Mouse (Mus musculus): ENCODE data around the gene Cept1. TPM values are rescaled to one million over a fixed set of nuclear protein-coding genes. Genes with fewer than 3 reads are reported as not detected.

Gene Cept1
- total RNA-seq, 2 experiments from 2014 or later = 15.0 to 19.4 TPM

DNA sequence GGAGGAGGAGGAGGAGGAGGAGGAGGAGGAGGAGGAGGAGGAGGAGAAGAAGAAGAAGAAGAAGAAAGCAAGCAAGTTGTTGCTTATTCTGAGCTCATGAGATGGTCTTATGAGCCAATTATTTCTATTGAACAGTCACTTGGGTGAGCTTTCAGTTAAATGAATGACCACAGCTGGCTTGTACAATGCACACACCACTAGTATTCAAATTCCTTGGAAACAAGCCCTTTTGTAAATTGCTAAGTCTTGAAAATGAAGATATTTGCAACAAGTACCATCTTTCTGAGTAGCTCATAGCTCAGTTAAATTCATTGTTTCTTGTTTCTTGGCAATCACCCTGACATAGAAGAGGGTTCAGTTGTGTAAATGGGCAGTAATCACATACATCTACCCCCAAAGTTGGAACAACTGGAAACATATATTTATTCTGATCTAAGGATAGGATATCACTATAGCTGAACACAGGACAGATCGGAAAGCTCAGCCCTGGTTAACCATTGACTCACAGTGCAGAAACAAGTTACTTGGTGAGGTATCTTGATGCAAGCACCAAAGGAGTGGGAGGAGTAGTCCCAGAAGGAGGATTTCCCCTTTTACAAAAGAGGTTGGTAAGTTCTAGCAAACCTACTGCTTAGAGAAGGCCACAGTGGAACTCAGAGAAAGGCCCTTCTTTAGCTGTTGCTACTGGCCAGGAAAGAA is 52.1 kb downstream of the Cept1 start:
- no peak for DNase-seq

DNA sequence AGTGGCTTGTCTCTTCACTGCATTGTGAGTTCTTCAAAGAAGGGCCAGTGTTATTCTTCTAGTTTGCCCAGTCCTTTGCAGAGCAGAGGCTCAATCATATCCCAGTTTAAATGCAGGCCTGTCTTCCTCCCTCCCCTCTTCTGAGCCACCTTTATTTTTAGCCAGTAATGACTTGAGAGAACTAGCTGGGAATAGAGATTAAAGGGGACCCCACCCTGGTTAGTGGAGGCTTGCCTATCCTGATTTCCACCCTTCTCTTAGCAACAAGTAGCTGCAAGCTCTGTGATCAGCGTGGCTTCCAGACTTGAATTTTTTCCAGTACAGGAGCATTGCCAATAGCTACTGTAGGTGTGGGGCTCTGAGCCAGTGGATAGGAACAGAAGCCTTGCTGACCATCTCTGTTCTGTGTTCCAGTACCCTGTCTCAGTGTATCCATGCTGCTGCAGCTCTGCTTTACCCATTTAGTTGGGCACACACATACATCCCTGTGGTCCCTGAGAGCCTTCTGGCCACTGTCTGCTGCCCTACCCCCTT is 53.1 kb downstream of the Cept1 start:
- DNase-seq = no peak

DNA sequence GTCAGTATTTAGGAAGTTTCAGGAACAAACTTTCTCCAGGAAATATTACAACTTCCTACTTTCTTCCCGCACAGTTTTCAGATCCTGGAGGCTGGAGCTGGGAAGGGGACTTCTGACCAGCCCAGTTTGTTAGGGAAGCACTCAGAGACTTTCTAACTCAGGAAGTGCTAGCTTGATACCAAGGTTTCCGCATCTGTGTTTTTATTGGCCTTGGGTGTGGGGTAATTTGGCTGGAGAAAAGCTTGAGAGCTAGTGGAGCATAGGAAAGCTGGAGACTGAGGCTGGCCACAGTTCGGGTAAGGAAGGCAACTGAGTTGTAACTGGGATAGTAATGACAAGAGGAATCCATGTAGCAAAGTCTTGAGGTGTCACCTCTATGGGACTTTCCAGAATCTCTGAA is 53.7 kb downstream of the Cept1 start:
- no peak for DNase-seq

- no peak for DNase-seq
Measured at GRCm38 (mm10) chr3:106493202-106493601, 54.4 kb downstream of the Cept1 start.

- DNase-seq = no peak
Measured at GRCm38 (mm10) chr3:106492723-106493122, 54.9 kb downstream of the Cept1 start.

- no peak for DNase-seq
Measured at GRCm38 (mm10) chr3:106490239-106490638, 57.4 kb downstream of the Cept1 start.

DNA sequence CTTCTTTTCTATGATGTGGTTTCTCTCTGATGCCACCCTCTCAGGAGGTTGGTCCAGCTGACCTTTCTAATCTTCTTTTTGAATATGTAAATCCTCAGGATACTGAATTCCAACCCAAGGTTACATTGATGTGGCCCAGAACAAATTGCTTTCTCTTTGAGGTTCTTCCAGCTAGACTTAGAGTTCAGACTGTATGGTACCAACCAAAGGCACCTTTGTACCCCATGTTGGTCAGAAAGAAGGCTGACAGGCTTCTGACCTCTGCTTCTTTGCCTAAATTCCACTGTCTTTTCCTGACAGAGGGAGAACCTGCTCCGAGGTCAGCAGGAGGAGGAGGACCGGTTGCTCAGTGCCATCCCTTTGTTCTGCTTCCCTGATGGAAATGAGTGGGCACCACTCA is 60.1 kb downstream of the Cept1 start:
- no peak for DNase-seq

GRCm38 (mm10) chr3:106485810-106486209 is 61.8 kb downstream of the Cept1 start:
- no peak for DNase-seq

GRCm38 (mm10) chr3:106484861-106485260 is 62.7 kb downstream of the Cept1 start:
- no peak for DNase-seq

GRCm38 (mm10) chr3:106483796-106484405 is 63.7 kb downstream of the Cept1 start:
- no peak for DNase-seq

DNA sequence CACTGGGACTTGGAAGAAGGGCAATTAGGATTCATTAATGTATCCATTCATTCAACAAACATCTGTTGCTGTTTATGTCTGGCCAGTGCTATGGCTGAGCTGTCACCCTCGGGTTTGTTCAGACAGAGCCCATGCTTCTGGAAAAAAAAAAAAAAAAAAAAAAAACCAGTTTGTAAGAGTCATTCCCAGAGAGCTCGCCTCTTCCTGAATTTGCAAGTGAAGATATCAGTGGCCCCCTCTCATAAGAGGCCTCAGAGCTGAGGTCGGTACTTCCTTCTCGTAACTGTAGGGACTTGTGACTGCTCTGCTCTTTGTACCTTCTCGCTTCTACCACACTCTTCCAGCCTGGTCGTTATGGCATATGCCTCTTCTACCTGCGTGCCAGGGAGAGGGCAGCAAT is 64.3 kb downstream of the Cept1 start:
- DNase-seq = no peak

DNA sequence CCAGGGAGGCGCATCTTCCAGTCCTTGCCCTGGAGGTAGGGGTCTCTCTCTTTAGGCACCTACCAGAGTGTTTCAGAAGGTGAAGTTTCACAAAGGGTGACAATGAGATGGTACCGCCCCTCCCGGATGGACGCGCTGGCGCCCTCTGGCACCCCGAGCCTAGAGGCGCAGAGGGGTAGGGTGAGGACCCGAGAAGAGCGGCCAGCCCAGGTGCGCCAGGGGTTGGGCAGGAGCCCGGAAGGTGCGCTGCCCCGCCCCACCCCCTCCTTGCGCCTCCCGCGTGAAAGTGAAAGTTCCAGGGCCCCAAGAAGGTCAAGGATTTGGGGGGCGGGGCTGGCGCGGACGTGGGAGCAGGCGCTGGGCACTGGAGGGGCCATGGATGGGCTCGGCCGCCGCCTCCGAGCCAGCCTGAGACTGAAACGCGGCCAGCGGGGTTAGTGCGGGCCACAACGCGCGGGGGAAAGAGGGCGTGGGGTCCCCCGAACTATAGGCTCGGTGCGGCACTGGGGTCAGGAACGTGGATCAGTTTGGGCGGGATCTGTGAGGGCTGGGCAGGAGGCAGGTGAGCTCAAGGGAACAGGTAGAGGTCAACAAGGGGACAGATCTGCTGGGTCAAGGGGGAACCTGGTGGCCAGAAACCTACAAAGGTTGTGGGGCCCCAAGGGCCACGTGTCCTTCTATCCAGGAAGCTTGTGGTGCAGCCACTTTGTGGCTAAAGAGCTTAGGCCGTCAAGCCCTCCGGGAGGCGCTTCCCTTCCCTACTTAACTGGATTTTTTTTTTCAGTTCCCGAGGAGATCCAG is 65.1 kb downstream of the Cept1 start, which contains the start of gene Dennd2d:
Dennd2d (plus strand) TSS at position 125 of the 801 bp plus-strand sequence.
- DNase-seq = peak; percentile 38

DNA sequence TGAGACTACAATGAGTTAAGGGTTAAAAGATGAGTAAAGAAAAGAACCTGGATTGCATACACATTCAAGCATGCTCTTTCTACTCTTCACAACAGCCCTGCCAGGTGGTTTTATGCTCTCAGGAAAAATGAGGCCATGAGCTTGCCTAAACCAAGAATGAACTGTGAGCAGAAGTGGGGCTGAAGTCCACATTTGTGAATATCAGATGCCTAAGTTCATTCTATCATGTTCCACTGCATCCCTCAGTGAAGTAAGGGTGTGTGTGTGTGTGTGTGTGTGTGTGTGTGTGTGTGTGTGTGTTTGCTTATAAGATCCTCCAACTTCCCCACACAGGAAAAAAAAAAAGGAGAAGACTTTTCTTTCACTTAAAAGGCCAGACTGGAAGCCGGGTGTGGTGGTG is 70.7 kb downstream of the Cept1 start:
- DNase-seq = no peak

DNA sequence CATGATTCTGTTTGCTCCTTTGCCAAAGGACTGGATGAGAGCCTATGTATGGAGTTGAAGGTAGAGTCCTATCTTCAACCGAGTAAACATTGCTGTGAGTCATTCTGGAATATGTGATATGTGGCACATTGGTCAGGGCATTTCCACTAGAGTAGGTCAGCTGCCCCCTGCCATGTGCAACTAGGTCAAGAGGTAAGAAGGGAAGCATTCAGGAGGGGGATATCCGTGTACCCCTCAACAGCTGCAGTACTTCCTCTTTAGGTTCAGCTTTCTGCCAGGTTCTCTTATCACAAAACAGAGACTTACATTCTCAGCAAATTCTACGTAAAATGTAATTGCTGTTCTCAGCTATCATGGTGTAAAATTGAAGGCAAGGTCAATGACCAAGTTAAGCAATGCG is 73.4 kb downstream of the Cept1 start:
- no peak for DNase-seq

GRCm38 (mm10) chr3:106464750-106465149 is 82.9 kb downstream of the Cept1 start:
- no peak for DNase-seq

GRCm38 (mm10) chr3:106462493-106462892 is 85.1 kb downstream of the Cept1 start:
- DNase-seq = no peak

- no peak for DNase-seq
Measured at GRCm38 (mm10) chr3:106462059-106462470, 85.5 kb downstream of the Cept1 start.

DNA sequence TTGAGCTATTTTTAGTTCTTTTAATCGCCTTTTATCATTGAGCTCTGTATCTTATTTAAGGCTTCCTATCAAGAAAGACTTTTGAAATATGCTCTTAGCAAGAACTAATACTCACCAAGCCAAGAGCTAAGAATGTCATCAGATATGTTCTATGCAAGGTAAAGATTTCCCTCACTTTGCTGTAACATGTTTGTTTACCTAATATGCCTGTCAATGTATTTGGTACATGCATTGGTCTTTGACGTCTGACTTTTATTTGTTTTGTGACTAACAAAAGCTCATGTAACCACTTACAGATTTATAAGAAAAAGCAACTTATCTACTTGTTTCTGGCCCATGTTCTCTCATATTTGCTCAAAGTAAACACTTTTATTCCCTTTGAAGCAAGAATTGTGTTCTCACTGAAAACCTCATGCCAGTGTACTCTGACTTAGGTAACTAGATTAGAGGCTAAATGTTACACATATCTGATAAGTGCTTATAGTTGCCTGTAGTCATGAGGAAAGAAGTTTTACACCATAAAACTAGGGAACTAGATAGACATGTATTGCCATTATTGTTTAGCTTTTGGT is 90.2 kb downstream of the Cept1 start:
- no peak for DNase-seq

GRCm38 (mm10) chr3:106452616-106453015 is 95.0 kb downstream of the Cept1 start:
- no peak for DNase-seq
